Mouse (Mus musculus) myocyte (in vitro differentiated cells): ENCODE results near the gene Zfp775.

Experiments used
- MYOD1 ChIP-seq, 3 experiments: IDR thresholded peaks; one replicate each; pipeline ENCODE4 v1.6.1; 2011; ENCODE audit warnings: control low read depth in 2 of 3, low read depth in 2 of 3, mild to moderate bottlenecking in 2 of 3, moderate library complexity in 1 of 3; ENCODE audit not compliant: insufficient read length in 2 of 3, control insufficient read depth in 1 of 3
- POLR2A ChIP-seq: IDR thresholded peaks from one replicate; pipeline ENCODE4 v1.6.1; 2011; ENCODE audit warnings: low read depth, mild to moderate bottlenecking, control low read depth, moderate library complexity; ENCODE audit not compliant: insufficient read length
- POLR2AphosphoS2 ChIP-seq: IDR thresholded peaks from one replicate; pipeline ENCODE4 v1.6.1; 2011; ENCODE audit warnings: low read depth, control low read depth; ENCODE audit not compliant: insufficient read length
- TCF12 ChIP-seq: IDR thresholded peaks from one replicate; pipeline ENCODE4 v1.6.1; 2011; ENCODE audit warnings: mild to moderate bottlenecking, control low read depth; ENCODE audit not compliant: poor library complexity, insufficient read depth, severe bottlenecking
- USF1 ChIP-seq: IDR thresholded peaks from one replicate; pipeline ENCODE4 v1.6.1; 2011; ENCODE audit warnings: low read depth, mild to moderate bottlenecking, control low read depth, moderate library complexity

DNA sequence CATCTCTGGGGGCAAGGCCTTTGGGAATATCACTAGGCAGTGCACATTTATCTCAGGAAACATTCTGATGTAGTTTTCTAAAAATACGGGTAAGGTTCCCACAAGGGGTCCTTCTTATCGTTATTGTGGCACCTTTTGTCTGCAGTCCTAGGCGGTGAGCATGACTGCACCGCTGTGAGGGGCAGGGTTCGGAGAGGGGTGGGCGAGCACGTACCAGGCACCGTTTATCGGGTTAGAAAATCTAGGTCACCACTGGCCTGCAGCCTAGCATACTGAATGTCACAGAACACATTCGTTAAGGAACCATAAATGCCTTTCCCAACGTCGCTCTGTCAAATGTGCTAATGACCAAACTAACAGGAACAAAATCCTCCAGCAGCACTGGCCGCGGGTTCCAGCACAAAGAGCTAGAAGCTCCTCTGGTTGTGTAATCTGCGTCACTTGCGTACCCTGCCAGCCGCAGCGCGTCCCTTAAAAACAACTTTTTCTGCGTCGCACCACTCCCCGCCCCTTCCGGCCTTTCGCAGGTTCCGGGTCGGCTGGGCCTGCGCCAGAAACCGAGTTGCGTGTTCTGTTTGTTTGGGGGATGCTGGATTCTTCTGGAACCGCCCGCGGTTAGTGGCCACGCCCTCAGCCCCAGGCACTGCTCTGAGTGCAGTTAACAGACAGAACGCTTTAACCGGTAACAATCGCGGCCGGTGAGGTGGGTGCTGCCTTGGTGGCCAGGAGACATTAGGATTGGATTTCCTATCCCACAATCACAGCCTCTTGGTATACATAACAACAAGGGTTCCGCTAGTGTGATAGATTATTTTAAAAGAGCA, 47.4 kb upstream of the Zfp775 start, which contains the start of gene Lrrc61:
- TF ChIP-seq POLR2A (peak; percentile 31), TCF12 (no peak), MYOD1 (IDR thresholded peaks at IDR 0.05; ENCODE audit: control insufficient read depth in 1 of 3, insufficient read length in 2 of 3, low read depth in 2 of 3) (no peak), POLR2AphosphoS2 (no peak), USF1 (no peak)
